Mouse (Mus musculus) heart, embryonic 14.5 days (tissue): Measurements from ENCODE around the gene Pcsk2. TPM values are rescaled to one million over a fixed set of nuclear protein-coding genes. Genes with fewer than 3 reads are reported as not detected.

Experiments
- ATAC-seq: fragments of 200-750 bp; cut with Nextera tagmentation; 2 replicates; pipeline ENCODE4 v1.8.0; 2017; ENCODE audit warnings: low read depth, moderate TSS enrichment; ENCODE audit not compliant: insufficient number of reproducible peaks, insufficient read depth, low FRiP score
- H3K27ac ChIP-seq, 2 experiments: fragments of 200-500 bp in 1 of 2; fragments of 300-500 bp in 1 of 2; sonication (generic) in 1 of 2; replicated peaks in 1 of 2; 2 replicates each; pipeline ENCODE4 v1.5.1; 2012 to 2014; ENCODE audit warnings: low read depth in 2 of 2, low read length in 2 of 2, control low read depth in 1 of 2, mild to moderate bottlenecking in 1 of 2, mixed read lengths in 1 of 2; ENCODE audit not compliant: control insufficient read depth in 1 of 2, insufficient read depth in 1 of 2
- H3K27me3 ChIP-seq: fragments of 300-500 bp; sonication (generic); 2 replicates; pipeline ENCODE4 v1.6.1; 2014; ENCODE audit warnings: mild to moderate bottlenecking, low read length, control low read depth; ENCODE audit not compliant: control insufficient read depth, insufficient read depth
- H3K36me3 ChIP-seq: fragments of 300-500 bp; sonication (generic); 2 replicates; pipeline ENCODE4 v1.6.1; 2014; ENCODE audit warnings: mild to moderate bottlenecking, control low read depth, low read length, mixed read lengths; ENCODE audit not compliant: control insufficient read depth, insufficient read depth
- H3K4me1 ChIP-seq, 2 experiments: fragments of 200-500 bp in 1 of 2; fragments of 300-500 bp in 1 of 2; sonication (generic) in 1 of 2; 2 replicates each; pipeline ENCODE4 v1.6.1; 2012 to 2014; ENCODE audit warnings: low read length in 2 of 2, control low read depth in 1 of 2, mixed read lengths in 1 of 2; ENCODE audit not compliant: control insufficient read depth in 2 of 2, insufficient read depth in 2 of 2
- H3K4me2 ChIP-seq: fragments of 300-500 bp; sonication (generic); 2 replicates; pipeline ENCODE4 v1.6.1; 2014; ENCODE audit warnings: mild to moderate bottlenecking, low read length
- H3K4me3 ChIP-seq, 2 experiments: fragments of 200-500 bp in 1 of 2; fragments of 300-500 bp in 1 of 2; sonication (generic) in 1 of 2; 2 replicates each; pipeline ENCODE4 v1.5.1; 2012 to 2014; ENCODE audit warnings: low read length in 2 of 2, mild to moderate bottlenecking in 2 of 2, control low read depth in 1 of 2, low read depth in 1 of 2, moderate library complexity in 1 of 2; ENCODE audit not compliant: control insufficient read depth in 1 of 2, insufficient read depth in 1 of 2
- H3K9ac ChIP-seq: fragments of 300-500 bp; sonication (generic); 2 replicates; pipeline ENCODE4 v1.6.1; 2014; ENCODE audit warnings: mild to moderate bottlenecking, low read length
- H3K9me3 ChIP-seq: fragments of 300-500 bp; sonication (generic); 2 replicates; pipeline ENCODE4 v1.6.1; 2016; ENCODE audit warnings: low read length, control low read depth; ENCODE audit not compliant: control insufficient read depth
- WGBS: fragments of 180-500 bp; shearing (Covaris S2); extraction: QIAGEN DNeasy Blood & Tissue Kit; methylation state at CpG from one replicate; pipeline ENCODE4 v1.1.7; 2014; 5-methylcytosine and 5-hydroxymethylcytosine counted together
- polyA plus RNA-seq: library from polyadenylated mRNA; unstranded; fragments of >200 nt; fragmentation: Nextera tagmentation; extraction: Ambion mirVana; gene quantifications from 2 replicates; pipeline ENCODE4 v1.2.1, GENCODE M21; 2014

The Pcsk2 gene
- polyA plus RNA-seq, 1 experiment from 2014 or later: 0.04 TPM

DNA sequence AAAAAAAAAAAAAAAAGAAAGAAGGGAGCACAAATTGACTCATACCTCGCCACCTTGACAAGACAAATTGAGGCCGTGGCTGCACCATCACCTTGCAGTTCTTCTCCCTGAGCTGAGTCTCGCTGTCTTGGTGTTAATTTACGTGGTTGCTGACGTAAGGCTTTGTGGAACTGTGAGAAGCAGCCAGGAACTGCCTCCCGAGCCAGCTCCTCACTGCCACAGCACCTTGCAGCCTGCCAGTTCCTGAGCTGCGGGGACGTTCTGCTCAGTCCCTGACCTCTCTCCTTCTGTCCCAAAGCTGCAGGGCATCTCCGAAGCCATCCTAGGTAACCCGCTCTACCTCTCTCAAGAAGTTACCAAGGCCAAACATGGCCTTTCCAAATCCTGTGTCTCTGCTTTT, 186.5 kb downstream of the Pcsk2 start:
- Histone ChIP-seq H3K27me3 (no peaks in the 10 kb centered on the region), H3K27ac (no peak overlapping the region), H3K36me3 (no peaks in the 10 kb centered on the region), H3K9me3 (no peaks in the 10 kb centered on the region), H3K4me3 (no peak overlapping the region), H3K4me1 (no peaks in the 10 kb centered on the region), H3K4me2 (no peak overlapping the region), H3K9ac (no peak overlapping the region)
- no peak for ATAC-seq
- WGBS: 78% methylated on average over 10 of the region's 10 CpGs

DNA sequence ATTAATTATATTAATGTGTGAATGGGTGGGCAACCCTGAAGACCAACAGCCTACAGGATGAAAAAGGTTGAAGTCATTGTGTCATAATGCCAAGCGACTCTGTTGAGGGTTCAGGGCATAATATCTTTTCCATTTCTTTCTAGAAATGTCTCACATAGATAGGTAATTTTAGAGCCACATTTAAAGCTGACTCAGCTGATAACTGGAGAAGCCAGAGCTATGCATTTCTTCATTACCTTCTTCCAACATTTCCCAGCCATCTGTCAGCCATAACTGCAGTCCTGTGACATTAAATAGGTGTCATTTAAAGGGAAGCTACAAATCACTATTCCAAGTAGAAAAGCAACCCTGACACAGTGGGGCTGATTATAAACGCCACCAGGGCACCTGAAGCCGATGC, 189.5 kb downstream of the Pcsk2 start:
- Histone ChIP-seq H3K4me3 (no peak overlapping the region), H3K27ac (no peak overlapping the region), H3K4me1 (no peaks in the 10 kb centered on the region), H3K9me3 (no peaks in the 10 kb centered on the region), H3K36me3 (no peaks in the 10 kb centered on the region), H3K4me2 (no peak overlapping the region), H3K9ac (no peak overlapping the region), H3K27me3 (no peaks in the 10 kb centered on the region)
- ATAC-seq: no peak
- WGBS: 74% methylated on average over 3 of the region's 3 CpGs

DNA sequence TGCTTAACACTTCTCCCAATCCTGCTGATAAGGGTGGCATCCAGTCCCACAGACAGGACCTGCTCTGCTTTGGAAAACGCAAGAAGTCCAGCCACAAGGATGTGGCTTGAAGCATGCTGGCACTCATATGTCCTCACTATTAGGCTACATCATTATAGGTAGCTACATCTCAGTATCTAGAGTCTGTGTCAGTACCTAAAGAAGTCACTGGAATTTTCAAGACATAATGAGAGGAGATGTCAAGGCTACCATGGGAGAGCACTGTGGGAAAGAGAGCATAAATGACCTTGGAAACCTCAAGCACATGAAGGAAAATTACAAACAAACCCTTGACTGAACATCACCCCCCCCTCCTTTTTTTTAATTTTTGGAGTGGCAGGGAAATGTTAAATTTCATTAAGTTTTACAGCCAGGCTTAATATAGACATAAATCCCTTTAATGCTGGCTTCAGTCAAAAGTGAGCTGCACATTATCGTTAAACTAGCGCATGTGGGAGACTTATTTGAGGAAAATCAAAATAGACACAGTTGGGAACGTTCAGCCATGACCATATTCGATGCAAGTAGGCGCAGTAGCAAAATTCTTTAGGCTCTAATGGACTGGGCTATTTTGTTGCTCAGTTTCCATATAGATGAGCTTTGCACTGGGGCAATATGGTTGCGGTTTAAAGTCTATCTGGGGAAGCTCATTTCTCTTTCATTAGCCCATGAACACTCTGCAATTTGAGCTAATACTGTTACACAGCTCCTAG, 193.7 kb downstream of the Pcsk2 start:
- no peaks in the 10 kb centered on the region for H3K9me3 ChIP-seq
- 77% methylated on average over 7 of the region's 7 CpGs for whole genome bisulfite sequencing
- no peaks in the 10 kb centered on the region for H3K36me3 ChIP-seq
- no peak overlapping the region for H3K27ac ChIP-seq
- ATAC-seq: no peak
- H3K27me3 ChIP-seq: no peaks in the 10 kb centered on the region
- H3K4me3 ChIP-seq: no peak overlapping the region
- no peak overlapping the region for H3K4me2 ChIP-seq
- no peaks in the 10 kb centered on the region for H3K4me1 ChIP-seq
- no peak overlapping the region for H3K9ac ChIP-seq

DNA sequence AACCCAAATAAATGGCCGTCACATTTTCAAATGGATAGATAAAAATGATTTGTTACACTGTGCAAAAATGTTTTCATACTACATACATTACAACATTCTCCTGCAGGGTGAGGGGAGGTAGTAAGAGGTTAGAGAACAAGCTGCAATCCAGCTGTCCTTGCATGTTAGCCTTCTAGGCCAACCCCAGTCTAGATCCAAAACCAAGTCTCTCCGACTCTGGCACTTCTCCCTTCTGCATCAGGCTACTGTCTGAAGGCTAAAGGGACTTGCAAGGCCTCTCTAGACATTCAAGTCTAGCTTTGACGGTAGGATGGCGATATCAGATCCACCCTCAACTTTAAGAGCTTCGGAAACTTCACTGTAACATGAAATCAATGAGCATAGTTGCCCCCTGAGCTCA, 196.5 kb downstream of the Pcsk2 start:
- ATAC-seq: no peak

DNA sequence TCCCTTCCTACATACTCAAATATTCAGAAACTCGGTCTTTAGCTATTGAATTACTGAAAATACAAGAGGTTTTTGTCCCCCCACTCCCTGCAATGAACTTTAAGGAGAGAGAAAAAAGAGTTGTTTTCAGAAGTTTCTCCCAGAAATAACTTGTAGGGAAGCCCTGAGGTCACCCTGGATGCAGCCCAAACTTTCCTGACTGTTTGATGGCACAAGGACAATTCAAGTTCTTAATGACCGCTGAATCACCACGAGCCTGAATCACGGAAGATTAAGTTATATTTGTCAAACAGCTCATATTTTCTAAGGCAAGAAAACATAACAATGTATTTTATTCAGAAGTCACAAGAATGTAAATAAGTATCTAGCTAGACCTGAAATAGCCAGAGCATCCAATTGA, 197.1 kb downstream of the Pcsk2 start:
- H3K27me3 ChIP-seq: no peaks in the 10 kb centered on the region
- H3K9me3 ChIP-seq: no peaks in the 10 kb centered on the region
- H3K4me1 ChIP-seq: no peaks in the 10 kb centered on the region
- H3K4me2 ChIP-seq: no peak overlapping the region
- no peaks in the 10 kb centered on the region for H3K36me3 ChIP-seq
- H3K9ac ChIP-seq: no peak overlapping the region
- no peak overlapping the region for H3K4me3 ChIP-seq
- H3K27ac ChIP-seq: no peak overlapping the region
- ATAC-seq: no peak
- 73% methylated on average over 4 of the region's 4 CpGs for WGBS

More for the DNA sequence above, 196.5 kb downstream of the Pcsk2 start:
- Histone ChIP-seq H3K27me3 (no peaks in the 10 kb centered on the region), H3K4me3 (no peak overlapping the region), H3K4me1 (no peaks in the 10 kb centered on the region), H3K4me2 (no peak overlapping the region), H3K9me3 (no peaks in the 10 kb centered on the region), H3K36me3 (no peaks in the 10 kb centered on the region), H3K9ac (no peak overlapping the region), H3K27ac (no peak overlapping the region)
- WGBS: 74% methylated on average over 5 of the region's 5 CpGs

DNA sequence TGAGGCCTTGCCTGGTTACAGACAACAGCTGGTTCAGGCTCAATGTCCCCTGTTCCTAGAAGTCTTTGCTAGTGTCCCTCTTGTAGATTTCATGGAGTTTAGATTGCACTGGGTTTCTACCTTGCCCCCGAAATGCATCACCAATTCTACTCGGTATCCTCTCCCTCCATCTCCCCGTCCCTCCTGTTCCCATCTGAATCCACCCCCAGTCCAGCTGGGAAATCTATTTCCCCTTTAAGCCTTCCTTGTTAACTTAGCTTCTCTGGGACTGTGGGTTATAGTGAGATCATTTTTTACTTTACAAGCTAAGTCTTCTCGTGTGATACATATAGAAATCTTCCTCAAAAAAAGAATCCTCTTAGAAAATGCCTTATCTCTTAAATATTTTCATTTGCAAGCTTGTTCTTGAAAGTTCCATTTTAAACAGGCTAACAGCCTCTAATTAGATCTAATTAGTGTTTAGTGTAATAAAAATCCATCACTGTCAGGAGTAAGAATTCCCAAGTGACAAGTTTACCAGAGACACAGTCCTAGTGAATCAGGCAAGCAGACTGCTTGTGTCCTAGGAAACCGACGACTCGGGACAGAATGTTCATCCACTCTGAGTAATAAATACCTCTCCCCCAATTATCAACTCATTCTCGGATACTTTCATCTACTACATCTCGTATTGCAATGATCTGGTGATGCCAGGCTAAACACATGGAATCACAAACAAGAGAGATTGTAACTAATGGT, 206.3 kb downstream of the Pcsk2 start:
- Histone ChIP-seq H3K36me3 (no peaks in the 10 kb centered on the region), H3K27ac (no peak overlapping the region), H3K4me3 (no peak overlapping the region), H3K4me2 (no peak overlapping the region), H3K9ac (no peak overlapping the region), H3K27me3 (no peaks in the 10 kb centered on the region), H3K4me1 (no peaks in the 10 kb centered on the region), H3K9me3 (no peaks in the 10 kb centered on the region)
- ATAC-seq: no peak
- 72% methylated on average over 9 of the region's 9 CpGs for WGBS

DNA sequence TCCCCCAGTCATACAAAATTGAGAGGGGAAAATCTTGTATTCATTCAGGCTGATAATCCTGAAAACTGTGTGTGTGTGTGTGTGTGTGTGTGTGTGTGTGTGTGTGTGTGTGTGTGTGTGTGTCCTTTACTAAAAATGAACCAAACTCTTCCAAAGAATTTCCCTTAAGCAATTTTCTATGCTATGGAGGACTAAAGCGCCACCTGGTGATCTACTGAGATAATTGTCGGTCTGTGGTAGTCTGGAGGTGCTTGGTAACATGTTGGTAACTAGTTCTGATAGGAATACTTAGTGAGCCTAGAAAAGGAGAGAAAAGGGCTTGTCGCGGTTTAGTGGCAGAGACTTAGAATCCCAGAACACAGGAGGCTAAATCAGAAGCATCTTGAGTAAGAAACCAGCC, 230.5 kb downstream of the Pcsk2 start:
- Histone ChIP-seq H3K9ac (no peak overlapping the region), H3K9me3 (peaks cover 6% of the 10 kb centered on the region; the same call in 1 of the 2 replicates), H3K36me3 (no peaks in the 10 kb centered on the region), H3K4me1 (no peaks in the 10 kb centered on the region), H3K27ac (no peak overlapping the region), H3K4me2 (no peak overlapping the region), H3K4me3 (no peak overlapping the region), H3K27me3 (no peaks in the 10 kb centered on the region; the same call in 1 of the 2 replicates)
- no peak for ATAC-seq
- 8% methylated on average over 4 of the region's 4 CpGs for WGBS
